Mouse (Mus musculus) kidney, embryonic 16.5 days (tissue): ENCODE measurements around the gene Cryba4. TPM values are rescaled to one million over a fixed set of nuclear protein-coding genes. Genes with fewer than 3 reads are reported as not detected.

Source experiments
- ATAC-seq: fragments of 200-750 bp; cut with Nextera tagmentation; 2 replicates; pipeline ENCODE4 v1.8.0; 2017; ENCODE audit warnings: moderate TSS enrichment; ENCODE audit not compliant: low FRiP score, low TSS enrichment
- H3K27ac ChIP-seq: fragments of 300-500 bp; sonication (generic); 2 replicates; pipeline ENCODE4 v1.5.1; 2014; ENCODE audit warnings: low read length
- H3K27me3 ChIP-seq: fragments of 300-500 bp; sonication (generic); 2 replicates; pipeline ENCODE4 v1.6.1; 2014; ENCODE audit warnings: low read length, control low read depth, mixed read lengths; ENCODE audit not compliant: insufficient read depth
- H3K36me3 ChIP-seq: fragments of 300-500 bp; sonication (generic); 2 replicates; pipeline ENCODE4 v1.6.1; 2014; ENCODE audit warnings: low read length, control low read depth, mixed read lengths; ENCODE audit not compliant: insufficient read depth
- H3K4me1 ChIP-seq: fragments of 300-500 bp; sonication (generic); 2 replicates; pipeline ENCODE4 v1.6.1; 2014; ENCODE audit warnings: low read length, control low read depth, mixed read lengths; ENCODE audit not compliant: insufficient read depth
- H3K4me2 ChIP-seq: fragments of 300-500 bp; sonication (generic); replicated peaks from 2 replicates; pipeline ENCODE4 v1.6.1; 2014; ENCODE audit warnings: low read depth, low read length
- H3K4me3 ChIP-seq: fragments of 300-500 bp; sonication (generic); 2 replicates; pipeline ENCODE4 v1.5.1; 2014; ENCODE audit warnings: mild to moderate bottlenecking, low read length
- H3K9ac ChIP-seq: fragments of 300-500 bp; sonication (generic); replicated peaks from 2 replicates; pipeline ENCODE4 v1.6.1; 2014; ENCODE audit warnings: low read length
- H3K9me3 ChIP-seq: fragments of 300-500 bp; sonication (generic); 2 replicates; pipeline ENCODE4 v1.6.1; 2016; ENCODE audit warnings: low read length, control low read depth
- WGBS: fragments of 180-500 bp; shearing (Covaris S2); extraction: QIAGEN DNeasy Blood & Tissue Kit; methylation state at CpG from one replicate; pipeline ENCODE4 v1.1.7; 2014; 5-methylcytosine and 5-hydroxymethylcytosine counted together
- polyA plus RNA-seq: library from polyadenylated mRNA; unstranded; fragments of >200 nt; fragmentation: Nextera tagmentation; extraction: Ambion mirVana; gene quantifications from 2 replicates; pipeline ENCODE4 v1.2.1, GENCODE M21; 2015

The Cryba4 gene
- polyA plus RNA-seq, 1 experiment from 2014 or later: 0.81 TPM

- Histone ChIP-seq H3K27me3 (no peaks in the 10 kb centered on the region), H3K9ac (no peak overlapping the region), H3K27ac (no peak overlapping the region), H3K9me3 (no peaks in the 10 kb centered on the region), H3K36me3 (no peaks in the 10 kb centered on the region), H3K4me1 (peaks cover 36% of the 10 kb centered on the region), H3K4me2 (no peak overlapping the region), H3K4me3 (no peak overlapping the region)
- 73% methylated on average over 9 of the region's 9 CpGs for WGBS
- ATAC-seq: no peak
Measured at GRCm38 (mm10) chr5:112256457-112256856, 4.1 kb upstream of the Cryba4 start.

- Histone ChIP-seq H3K4me1 (peaks cover 36% of the 10 kb centered on the region), H3K4me2 (no peak within 1 kb of the TSS), H3K9me3 (no peaks in the 10 kb centered on the region), H3K36me3 (no peaks in the 10 kb centered on the region), H3K27me3 (no peaks in the 10 kb centered on the region), H3K9ac (peak within 1 kb of the TSS; percentile 32), H3K27ac (peak within 1 kb of the TSS; percentile 41; the same call in 1 of the 2 replicates), H3K4me3 (no peak within 1 kb of the TSS)
- no peak for ATAC-seq
- 34% methylated on average over 3 of the region's 3 CpGs for WGBS
Measured at GRCm38 (mm10) chr5:112255426-112255825, 3.1 kb upstream of the Cryba4 start, which contains the start of gene Crybb1. Gene Crybb1, plus strand, starts transcription at chr5:112255815.

GRCm38 (mm10) chr5:112254282-112254806 is 2.0 kb upstream of the Cryba4 start:
- no peak for ATAC-seq
- peak overlapping the region; percentile 41; the same call in 1 of the 2 replicates for H3K27ac ChIP-seq
- no peak overlapping the region for H3K4me2 ChIP-seq
- no peak overlapping the region for H3K9ac ChIP-seq
- H3K4me3 ChIP-seq: no peak overlapping the region
- H3K27me3 ChIP-seq: no peaks in the 10 kb centered on the region
- WGBS: 79% methylated on average over 7 of the region's 7 CpGs
- no peaks in the 10 kb centered on the region for H3K9me3 ChIP-seq
- peaks cover 36% of the 10 kb centered on the region for H3K4me1 ChIP-seq
- no peaks in the 10 kb centered on the region for H3K36me3 ChIP-seq

GRCm38 (mm10) chr5:112253169-112253568 is 851 bp upstream of the Cryba4 start:
- Histone ChIP-seq H3K4me2 (no peak overlapping the region), H3K9ac (no peak overlapping the region), H3K27me3 (no peaks in the 10 kb centered on the region), H3K27ac (no peak overlapping the region), H3K9me3 (no peaks in the 10 kb centered on the region), H3K4me3 (no peak overlapping the region), H3K36me3 (no peaks in the 10 kb centered on the region), H3K4me1 (peaks cover 36% of the 10 kb centered on the region)
- peak; percentile 17; the same call in 1 of the 2 replicates for ATAC-seq
- 36% methylated on average over 8 of the region's 8 CpGs for WGBS

GRCm38 (mm10) chr5:112249106-112249505 is 3.2 kb downstream of the Cryba4 start:
- no peak overlapping the region for H3K9ac ChIP-seq
- no peak overlapping the region for H3K4me3 ChIP-seq
- H3K27ac ChIP-seq: no peak overlapping the region
- no peaks in the 10 kb centered on the region for H3K9me3 ChIP-seq
- peaks cover 13% of the 10 kb centered on the region for H3K4me1 ChIP-seq
- 85% methylated on average over 11 of the region's 11 CpGs for WGBS
- H3K36me3 ChIP-seq: no peaks in the 10 kb centered on the region
- H3K27me3 ChIP-seq: no peaks in the 10 kb centered on the region
- no peak overlapping the region for H3K4me2 ChIP-seq
- no peak for ATAC-seq

- Histone ChIP-seq H3K9me3 (no peaks in the 10 kb centered on the region), H3K27me3 (no peaks in the 10 kb centered on the region), H3K36me3 (no peaks in the 10 kb centered on the region), H3K4me2 (no peak overlapping the region), H3K9ac (no peak overlapping the region), H3K27ac (no peak overlapping the region), H3K4me1 (peaks cover 11% of the 10 kb centered on the region), H3K4me3 (no peak overlapping the region)
- 48% methylated on average over 8 of the region's 8 CpGs for WGBS
- ATAC-seq: no peak
Measured at GRCm38 (mm10) chr5:112247399-112247798, 4.9 kb downstream of the Cryba4 start.

- Histone ChIP-seq H3K27me3 (no peaks in the 10 kb centered on the region), H3K27ac (no peak overlapping the region), H3K36me3 (no peaks in the 10 kb centered on the region), H3K4me1 (peaks cover 19% of the 10 kb centered on the region), H3K4me2 (no peak overlapping the region), H3K4me3 (no peak overlapping the region), H3K9ac (no peak overlapping the region), H3K9me3 (no peaks in the 10 kb centered on the region)
- ATAC-seq: no peak
- 46% methylated on average over 8 of the region's 8 CpGs for WGBS
Measured at GRCm38 (mm10) chr5:112244890-112245615, 7.3 kb downstream of the Cryba4 start.

GRCm38 (mm10) chr5:112244275-112244562 is 8.1 kb downstream of the Cryba4 start:
- Histone ChIP-seq H3K4me2 (no peak overlapping the region), H3K27ac (0 out of 2 replicates have a peak overlapping the region, but pooled peaks have one; percentile 0), H3K4me1 (peaks cover 19% of the 10 kb centered on the region), H3K27me3 (no peaks in the 10 kb centered on the region), H3K36me3 (no peaks in the 10 kb centered on the region), H3K9ac (no peak overlapping the region), H3K9me3 (no peaks in the 10 kb centered on the region), H3K4me3 (no peak overlapping the region)
- ATAC-seq: no peak
- 75% methylated on average over 1 of the region's 1 CpGs for WGBS

GRCm38 (mm10) chr5:112243539-112244274 is 8.6 kb downstream of the Cryba4 start:
- H3K27ac ChIP-seq: peak overlapping the region; percentile 0; the same call in 1 of the 2 replicates
- H3K9me3 ChIP-seq: no peaks in the 10 kb centered on the region
- ATAC-seq: no peak
- peaks cover under 1% of the 10 kb centered on the region; the same call in 1 of the 2 replicates for H3K27me3 ChIP-seq
- peaks cover 19% of the 10 kb centered on the region for H3K4me1 ChIP-seq
- no peaks in the 10 kb centered on the region for H3K36me3 ChIP-seq
- H3K9ac ChIP-seq: no peak overlapping the region
- no peak overlapping the region for H3K4me2 ChIP-seq
- WGBS: 49% methylated on average over 10 of the region's 10 CpGs
- no peak overlapping the region for H3K4me3 ChIP-seq

- H3K36me3 ChIP-seq: no peaks in the 10 kb centered on the region
- H3K4me2 ChIP-seq: no peak overlapping the region
- no peak overlapping the region for H3K9ac ChIP-seq
- WGBS: 47% methylated on average over 5 of the region's 5 CpGs
- H3K27ac ChIP-seq: peak overlapping the region; percentile 17
- H3K4me1 ChIP-seq: peaks cover 19% of the 10 kb centered on the region
- peaks cover 7% of the 10 kb centered on the region; the same call in 1 of the 2 replicates for H3K27me3 ChIP-seq
- H3K4me3 ChIP-seq: no peak overlapping the region
- no peak for ATAC-seq
- no peaks in the 10 kb centered on the region for H3K9me3 ChIP-seq
Measured at GRCm38 (mm10) chr5:112243041-112243440, 9.3 kb downstream of the Cryba4 start.
